Mouse (Mus musculus): ENCODE measurements around the gene Il24. TPM values are rescaled to one million over a fixed set of nuclear protein-coding genes. Genes with fewer than 3 reads are reported as not detected.

The Il24 gene
- not detected for total RNA-seq (2021)
- long read RNA-seq, experiment 1: 0 reads
- long read RNA-seq, experiment 2: 0 reads

GRCm38 (mm10) chr1:130887354-130887753, at the start of gene Il24:
Gene Il24 (minus strand): TSS chr1:130887454.
- DNase-seq (ENCODE audit: low spot score in 2 of 2): no peak

GRCm38 (mm10) chr1:130936351-130936750, 49.1 kb upstream of the Il24 start:
- no peak for DNase-seq (ENCODE audit: low spot score in 2 of 2)

GRCm38 (mm10) chr1:130926484-130926883, 39.2 kb upstream of the Il24 start:
- DNase-seq (ENCODE audit: low spot score in 2 of 2): no peak

- DNase-seq (ENCODE audit: low spot score in 2 of 2): no peak
These were observed 31.2 kb upstream of the Il24 start for GRCm38 (mm10) chr1:130918323-130918980.

- DNase-seq (ENCODE audit: low spot score in 2 of 2): no peak
These were observed 24.3 kb upstream of the Il24 start, which contains the start of gene Il20 for GRCm38 (mm10) chr1:130911401-130912010. Gene Il20 (minus strand): TSS chr1:130911451.

GRCm38 (mm10) chr1:130902505-130902904, 15.3 kb upstream of the Il24 start:
- DNase-seq (ENCODE audit: low spot score in 2 of 2): no peak

- DNase-seq (ENCODE audit: low spot score in 2 of 2): no peak
These were observed 7.2 kb upstream of the Il24 start for GRCm38 (mm10) chr1:130894468-130894867.

- no peak for DNase-seq (ENCODE audit: low spot score in 2 of 2)
These were observed 6.2 kb upstream of the Il24 start for GRCm38 (mm10) chr1:130893329-130894040.

- DNase-seq (ENCODE audit: low spot score in 2 of 2): no peak
These were observed 5.2 kb upstream of the Il24 start for GRCm38 (mm10) chr1:130892446-130892845.

GRCm38 (mm10) chr1:130883146-130883545, 4.1 kb downstream of the Il24 start:
- no peak for DNase-seq (ENCODE audit: low spot score in 2 of 2)

GRCm38 (mm10) chr1:130879927-130880326, 7.3 kb downstream of the Il24 start:
- DNase-seq (ENCODE audit: low spot score in 2 of 2): no peak

GRCm38 (mm10) chr1:130877889-130878614, 9.2 kb downstream of the Il24 start:
- DNase-seq (ENCODE audit: low spot score in 2 of 2): peak in 1 of 2 experiments; percentile 16

GRCm38 (mm10) chr1:130876931-130877509, 10.2 kb downstream of the Il24 start:
- DNase-seq (ENCODE audit: low spot score in 2 of 2): peak in 1 of 2 experiments; percentile 18

GRCm38 (mm10) chr1:130875910-130876309, 11.3 kb downstream of the Il24 start:
- DNase-seq (ENCODE audit: low spot score in 2 of 2): no peak

GRCm38 (mm10) chr1:130875139-130875538, 12.1 kb downstream of the Il24 start:
- DNase-seq (ENCODE audit: low spot score in 2 of 2): peak in 1 of 2 experiments; percentile 15

- no peak for DNase-seq (ENCODE audit: low spot score in 2 of 2)
These were observed 14.3 kb downstream of the Il24 start for GRCm38 (mm10) chr1:130872912-130873311.

- no peak for DNase-seq (ENCODE audit: low spot score in 2 of 2)
These were observed 21.6 kb downstream of the Il24 start, which contains the start of gene Fcmr for GRCm38 (mm10) chr1:130865541-130866221. Gene Fcmr (plus strand): TSS chr1:130865669.

- no peak for DNase-seq (ENCODE audit: low spot score in 2 of 2)
These were observed 22.5 kb downstream of the Il24 start for GRCm38 (mm10) chr1:130864741-130865140.

- no peak for DNase-seq (ENCODE audit: low spot score in 2 of 2)
These were observed 23.0 kb downstream of the Il24 start for GRCm38 (mm10) chr1:130864238-130864637.

GRCm38 (mm10) chr1:130857456-130857855, 29.8 kb downstream of the Il24 start:
- no peak for DNase-seq (ENCODE audit: low spot score in 2 of 2)

All from gastrocnemius, postnatal 4 days (tissue).